Mouse (Mus musculus): ENCODE measurements around the gene Ewsr1. TPM values are rescaled to one million over a fixed set of nuclear protein-coding genes. Genes with fewer than 3 reads are reported as not detected.

Gene Ewsr1
- polyA plus RNA-seq, 1 experiment = 149 TPM

DNA sequence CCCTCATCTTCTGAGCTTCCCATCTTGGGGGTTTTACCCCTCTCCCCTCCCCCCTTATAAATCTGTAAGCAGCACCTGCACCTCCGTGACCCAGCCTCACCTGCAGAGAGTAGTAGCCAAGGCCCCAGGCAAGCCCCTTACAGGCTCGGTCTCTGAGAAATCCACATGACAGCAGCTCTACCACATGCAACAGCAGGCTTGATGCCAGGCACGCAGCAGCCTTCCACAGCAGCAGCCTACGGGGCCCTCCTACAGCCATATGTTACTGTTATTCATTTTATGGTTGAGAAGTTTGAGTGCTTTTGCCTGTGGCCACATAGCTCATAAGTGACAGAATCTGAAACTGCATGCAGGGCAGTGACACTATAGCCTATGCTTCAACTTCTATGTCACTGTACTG, 63.6 kb downstream of the Ewsr1 start:
- no peak for DNase-seq (ENCODE audit: low read depth, low spot score)
- 94% methylated on average over 4 of the region's 4 CpGs for WGBS

DNA sequence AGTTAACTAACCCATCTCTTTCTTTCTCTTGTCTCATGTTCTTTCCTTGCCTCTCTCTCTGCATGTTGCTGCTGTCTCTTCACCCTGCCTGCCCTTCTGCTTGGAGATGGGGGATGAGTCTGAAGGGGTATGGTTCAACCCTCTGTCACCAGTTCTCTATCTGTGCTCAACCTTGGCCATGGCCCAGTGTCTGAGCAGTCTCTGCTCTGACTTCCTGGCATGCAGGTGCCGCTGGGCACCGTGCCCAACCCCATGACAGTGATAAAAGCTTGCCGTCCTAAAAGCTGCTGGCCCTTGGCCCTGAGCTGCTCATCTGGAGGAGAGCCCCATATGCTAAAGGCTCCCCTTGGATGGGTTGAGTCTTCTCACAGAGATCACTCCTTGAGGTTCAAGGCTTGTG, 65.9 kb downstream of the Ewsr1 start:
- WGBS = 29% methylated on average over 3 of the region's 3 CpGs
- no peak for DNase-seq (ENCODE audit: low read depth, low spot score)

DNA sequence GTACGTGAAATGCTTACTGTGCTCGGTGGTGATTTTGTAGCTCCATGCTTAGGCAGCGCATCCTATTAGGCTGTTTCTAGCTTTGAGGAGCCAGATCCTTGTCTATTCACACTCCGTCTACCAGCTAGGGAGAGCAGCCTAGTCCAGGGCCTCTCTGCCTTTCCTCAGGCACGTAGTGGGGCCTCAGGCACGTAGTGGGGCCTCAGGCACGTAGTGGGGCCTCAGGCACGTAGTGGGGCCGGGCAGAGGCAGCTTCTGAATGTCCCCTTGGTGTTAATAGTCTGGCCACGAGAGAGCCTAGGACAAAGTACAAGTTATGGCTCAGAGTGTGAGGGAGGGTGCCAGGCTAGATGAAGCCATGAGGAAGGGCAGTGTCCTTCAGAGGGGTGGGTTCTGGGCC, 66.4 kb downstream of the Ewsr1 start:
- 78% methylated on average over 10 of the region's 10 CpGs for WGBS

DNA sequence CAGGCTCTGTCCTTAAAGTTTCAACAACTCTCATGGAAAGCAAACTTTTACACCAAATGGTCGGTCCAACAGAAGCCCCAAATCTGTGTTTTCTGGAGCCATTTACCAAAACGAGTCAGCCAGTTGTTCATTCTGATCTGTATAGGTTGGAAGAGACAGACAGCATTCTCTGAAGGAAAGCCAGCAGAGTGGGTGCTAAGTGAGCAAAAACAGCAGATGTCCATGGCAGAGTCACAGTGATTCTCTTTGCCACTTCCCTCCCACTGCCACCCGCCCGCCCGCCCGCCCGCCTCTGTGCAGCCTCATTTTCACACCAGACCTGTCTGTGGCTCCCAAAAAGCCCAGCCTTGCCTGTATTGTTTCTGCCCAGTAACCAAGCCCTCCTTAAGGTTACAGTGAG, 70.8 kb downstream of the Ewsr1 start:
- WGBS = 95% methylated on average over 7 of the region's 7 CpGs

More for the DNA sequence above, 66.4 kb downstream of the Ewsr1 start:
- DNase-seq (ENCODE audit: low read depth, low spot score) = no peak

DNA sequence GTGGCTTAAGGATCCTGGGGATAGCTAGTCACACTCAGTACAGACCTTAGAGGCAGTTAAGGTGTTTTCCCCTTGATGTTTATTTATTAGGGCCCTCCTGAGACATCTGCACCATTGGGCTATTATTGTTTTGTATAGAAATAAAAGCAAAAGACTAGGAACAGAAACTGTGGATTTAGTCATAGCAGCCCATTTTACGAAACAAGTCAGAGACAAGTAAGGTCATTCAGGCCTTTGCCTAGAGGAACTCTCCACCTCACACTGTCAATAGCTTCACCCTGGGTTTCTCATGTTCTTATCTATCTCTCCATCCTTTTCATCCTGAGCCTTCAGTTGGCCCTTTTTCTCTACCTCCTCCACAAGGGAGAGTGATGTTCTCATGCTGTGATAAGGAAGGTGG, 74.0 kb downstream of the Ewsr1 start:
- WGBS = 96% methylated on average over 1 of the region's 1 CpGs
- no peak for DNase-seq (ENCODE audit: low read depth, low spot score)

More for the DNA sequence above, 70.8 kb downstream of the Ewsr1 start:
- no peak for DNase-seq (ENCODE audit: low read depth, low spot score)

Other genes starting within 250 kb of the Ewsr1 start
- gene Nf2, start 249.7 kb downstream of the Ewsr1 start, polyA plus RNA-seq (2012; rRNA removed) = 35.6 and 53.5 TPM in 2 replicates
- gene Nipsnap1, start 225.3 kb downstream of the Ewsr1 start, polyA plus RNA-seq (2012; rRNA removed) = 26.4 and 70.0 TPM in 2 replicates
- 22.3 and 24.6 TPM in 2 replicates for gene Thoc5, start 203.9 kb downstream of the Ewsr1 start, polyA plus RNA-seq (2012; rRNA removed)
- gene Nefh, start 151.2 kb downstream of the Ewsr1 start, polyA plus RNA-seq (2012; rRNA removed) = 0.12 and 0.24 TPM in 2 replicates
- gene Ap1b1, start 112.4 kb downstream of the Ewsr1 start, polyA plus RNA-seq (2012; rRNA removed) = 76.6 and 116 TPM in 2 replicates
- 0.91 and 1.1 TPM in 2 replicates for gene Rasl10a, start 41.1 kb downstream of the Ewsr1 start, polyA plus RNA-seq (2012; rRNA removed)
- 55.7 and 66.2 TPM in 2 replicates for gene Gas2l1, start 33.9 kb downstream of the Ewsr1 start, polyA plus RNA-seq (2012; rRNA removed)
- gene Rhbdd3, start 340 bp downstream of the Ewsr1 start, polyA plus RNA-seq (2012; rRNA removed) = 19.7 and 20.3 TPM in 2 replicates
- 14.9 and 18.0 TPM in 2 replicates for gene Emid1, start 53.0 kb upstream of the Ewsr1 start, polyA plus RNA-seq (2012; rRNA removed)
- 9.3 and 9.4 TPM in 2 replicates for gene Kremen1, start 162.3 kb upstream of the Ewsr1 start, polyA plus RNA-seq (2012; rRNA removed)